Mouse (Mus musculus): ENCODE measurements around the gene Entpd5. TPM values are rescaled to one million over a fixed set of nuclear protein-coding genes. Genes with fewer than 3 reads are reported as not detected.

The Entpd5 gene
- total and polyA plus RNA-seq, 2 experiments from 2014 or later, result 14.1 to 15.6 TPM

DNA sequence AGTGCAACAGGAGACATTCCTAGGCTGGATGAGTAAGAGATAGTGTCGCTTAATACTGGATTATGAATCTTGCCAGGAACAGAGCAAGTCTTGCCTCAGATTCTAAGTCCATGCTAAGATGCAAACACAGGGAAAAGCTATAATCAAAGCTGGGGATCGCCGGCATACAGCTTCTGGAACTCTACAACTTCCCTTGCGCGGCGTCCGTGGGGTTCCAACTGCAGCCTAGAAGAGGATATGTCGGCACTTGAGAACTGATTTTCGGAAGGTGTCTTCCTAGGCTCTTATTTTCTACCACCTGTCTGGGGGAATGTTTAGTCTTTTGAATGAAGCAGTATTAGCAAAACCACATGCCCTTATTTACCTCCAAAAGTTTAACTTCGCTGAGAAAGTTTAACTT is 41.1 kb upstream of the Entpd5 start:
- no peak for TF ChIP-seq CTCF (IDR thresholded peaks at IDR 0.05)
- H3K9me3 ChIP-seq (ENCODE audit: low read length), result no peaks in the 10 kb centered on the region
- H3K27me3 ChIP-seq (ENCODE audit: insufficient read depth, low read length), result no peaks in the 10 kb centered on the region
- peak overlapping the region; percentile 77 for H3K27ac ChIP-seq (ENCODE audit: low read depth, low read length)
- 58% methylated on average over 10 of the region's 10 CpGs for WGBS
- H3K9ac ChIP-seq (replicated peaks; ENCODE audit: low read length, poor library complexity, severe bottlenecking), result no peak overlapping the region
- no peaks in the 10 kb centered on the region for H3K36me3 ChIP-seq (ENCODE audit: insufficient read depth, low read length)
- DNase-seq (ENCODE audit: low spot score) (no peak), ATAC-seq (ENCODE audit: low FRiP score) (no peak)
- H3K4me1 ChIP-seq (ENCODE audit: insufficient read depth, low read length), result peaks cover 8% of the 10 kb centered on the region; the same call in 1 of the 2 replicates
- H3K4me3 ChIP-seq (ENCODE audit: low read depth, low read length), result peak overlapping the region; percentile 75
- H3K4me2 ChIP-seq (ENCODE audit: low read depth, low read length, poor library complexity, severe bottlenecking), result peak overlapping the region; percentile 87

- 84% methylated on average over 6 of the region's 6 CpGs for WGBS
- ATAC-seq (ENCODE audit: low FRiP score), result no peak
- H3K36me3 ChIP-seq (ENCODE audit: insufficient read depth, low read length), result no peaks in the 10 kb centered on the region
- no peak overlapping the region for H3K4me3 ChIP-seq (ENCODE audit: low read depth, low read length)
- no peak overlapping the region for H3K27ac ChIP-seq (ENCODE audit: low read depth, low read length)
- H3K4me1 ChIP-seq (ENCODE audit: insufficient read depth, low read length), result peaks cover 8% of the 10 kb centered on the region; the same call in 1 of the 2 replicates
- H3K9ac ChIP-seq (replicated peaks; ENCODE audit: low read length, poor library complexity, severe bottlenecking), result no peak overlapping the region
- no peak for TF ChIP-seq CTCF (IDR thresholded peaks at IDR 0.05)
- DNase-seq (ENCODE audit: low spot score), result no peak
- no peaks in the 10 kb centered on the region for H3K27me3 ChIP-seq (ENCODE audit: insufficient read depth, low read length)
- no peaks in the 10 kb centered on the region for H3K9me3 ChIP-seq (ENCODE audit: low read length)
- no peak overlapping the region for H3K4me2 ChIP-seq (ENCODE audit: low read depth, low read length, poor library complexity, severe bottlenecking)
These were observed 39.4 kb upstream of the Entpd5 start for GRCm38 (mm10) chr12:84448181-84448580.

- Histone ChIP-seq H3K4me2 (ENCODE audit: low read depth, low read length, poor library complexity, severe bottlenecking) (no peak overlapping the region), H3K9me3 (ENCODE audit: low read length) (no peaks in the 10 kb centered on the region), H3K27me3 (ENCODE audit: insufficient read depth, low read length) (no peaks in the 10 kb centered on the region), H3K27ac (ENCODE audit: low read depth, low read length) (no peak overlapping the region), H3K4me3 (ENCODE audit: low read depth, low read length) (no peak overlapping the region), H3K9ac (replicated peaks; ENCODE audit: low read length, poor library complexity, severe bottlenecking) (no peak overlapping the region), H3K4me1 (ENCODE audit: insufficient read depth, low read length) (peaks cover 6% of the 10 kb centered on the region; the same call in 1 of the 2 replicates), H3K36me3 (ENCODE audit: insufficient read depth, low read length) (no peaks in the 10 kb centered on the region)
- no peak for ATAC-seq (ENCODE audit: low FRiP score)
- no peak for TF ChIP-seq CTCF (IDR thresholded peaks at IDR 0.05)
- WGBS, result 82% methylated on average over 1 of the region's 1 CpGs
- no peak for DNase-seq (ENCODE audit: low spot score)
These were observed 38.6 kb upstream of the Entpd5 start for GRCm38 (mm10) chr12:84447386-84447785.

- no peak overlapping the region for H3K4me2 ChIP-seq (ENCODE audit: low read depth, low read length, poor library complexity, severe bottlenecking)
- 81% methylated on average over 4 of the region's 4 CpGs for WGBS
- no peaks in the 10 kb centered on the region for H3K4me1 ChIP-seq (ENCODE audit: insufficient read depth, low read length)
- no peak overlapping the region for H3K9ac ChIP-seq (replicated peaks; ENCODE audit: low read length, poor library complexity, severe bottlenecking)
- DNase-seq (ENCODE audit: low spot score) (no peak), ATAC-seq (ENCODE audit: low FRiP score) (no peak)
- H3K36me3 ChIP-seq (ENCODE audit: insufficient read depth, low read length), result peaks cover 7% of the 10 kb centered on the region
- no peak overlapping the region for H3K4me3 ChIP-seq (ENCODE audit: low read depth, low read length)
- no peak for TF ChIP-seq CTCF (IDR thresholded peaks at IDR 0.05)
- H3K9me3 ChIP-seq (ENCODE audit: low read length), result no peaks in the 10 kb centered on the region
- H3K27me3 ChIP-seq (ENCODE audit: insufficient read depth, low read length), result no peaks in the 10 kb centered on the region
- no peak overlapping the region for H3K27ac ChIP-seq (ENCODE audit: low read depth, low read length)
These were observed 33.7 kb upstream of the Entpd5 start for GRCm38 (mm10) chr12:84442526-84442925.

- ATAC-seq (ENCODE audit: low FRiP score), result no peak
- no peaks in the 10 kb centered on the region for H3K4me1 ChIP-seq (ENCODE audit: insufficient read depth, low read length)
- no peaks in the 10 kb centered on the region for H3K9me3 ChIP-seq (ENCODE audit: low read length)
- DNase-seq (ENCODE audit: low spot score), result no peak
- 85% methylated on average over 2 of the region's 2 CpGs for WGBS
- no peak overlapping the region for H3K9ac ChIP-seq (replicated peaks; ENCODE audit: low read length, poor library complexity, severe bottlenecking)
- no peaks in the 10 kb centered on the region for H3K27me3 ChIP-seq (ENCODE audit: insufficient read depth, low read length)
- H3K36me3 ChIP-seq (ENCODE audit: insufficient read depth, low read length), result peaks cover 12% of the 10 kb centered on the region
- no peak for TF ChIP-seq CTCF (IDR thresholded peaks at IDR 0.05)
- no peak overlapping the region for H3K27ac ChIP-seq (ENCODE audit: low read depth, low read length)
- H3K4me2 ChIP-seq (ENCODE audit: low read depth, low read length, poor library complexity, severe bottlenecking), result no peak overlapping the region
- no peak overlapping the region for H3K4me3 ChIP-seq (ENCODE audit: low read depth, low read length)
These were observed 29.9 kb upstream of the Entpd5 start for GRCm38 (mm10) chr12:84438697-84439096.

DNA sequence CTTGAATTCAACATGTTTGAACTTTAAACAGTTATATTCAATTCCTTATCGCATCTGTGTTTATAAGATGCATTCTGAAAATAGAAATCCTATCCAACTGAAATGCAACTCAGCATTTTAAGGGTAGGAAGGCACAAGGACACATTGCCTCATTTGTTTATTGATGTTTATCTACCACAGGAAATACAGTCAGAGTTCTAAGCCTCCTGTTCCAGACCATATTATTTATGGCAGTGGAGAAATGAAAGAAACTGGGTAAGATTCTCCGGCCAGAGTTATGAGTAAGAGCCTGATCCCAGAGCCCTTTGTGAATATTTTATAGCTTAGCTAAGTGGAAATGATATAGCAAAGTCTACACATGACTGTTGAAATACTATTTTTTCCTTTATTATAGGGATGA is 21.0 kb upstream of the Entpd5 start:
- Histone ChIP-seq H3K27ac (ENCODE audit: low read depth, low read length) (no peak overlapping the region), H3K4me1 (ENCODE audit: insufficient read depth, low read length) (no peaks in the 10 kb centered on the region), H3K36me3 (ENCODE audit: insufficient read depth, low read length) (peaks cover 22% of the 10 kb centered on the region), H3K4me3 (ENCODE audit: low read depth, low read length) (no peak overlapping the region), H3K9me3 (ENCODE audit: low read length) (no peaks in the 10 kb centered on the region), H3K4me2 (ENCODE audit: low read depth, low read length, poor library complexity, severe bottlenecking) (no peak overlapping the region), H3K27me3 (ENCODE audit: insufficient read depth, low read length) (no peaks in the 10 kb centered on the region), H3K9ac (replicated peaks; ENCODE audit: low read length, poor library complexity, severe bottlenecking) (no peak overlapping the region)
- ATAC-seq (ENCODE audit: low FRiP score) (no peak), DNase-seq (ENCODE audit: low spot score) (no peak)
- 90% methylated on average over 2 of the region's 2 CpGs for WGBS
- TF ChIP-seq CTCF (IDR thresholded peaks at IDR 0.05), result no peak

All from midbrain, postnatal 0 days (tissue).